Mouse (Mus musculus) stomach, postnatal 0 days (tissue): Measurements from ENCODE around the gene Magi1.

Experiments
- CTCF ChIP-seq: IDR thresholded peaks from 2 replicates; pipeline ENCODE4 v1.5.1; 2016; ENCODE audit warnings: antibody characterized with exemption, low read depth, mild to moderate bottlenecking, moderate library complexity
- EP300 ChIP-seq: optimal IDR thresholded peaks from 2 replicates; pipeline ENCODE3; 2016; ENCODE audit warnings: antibody characterized with exemption

DNA sequence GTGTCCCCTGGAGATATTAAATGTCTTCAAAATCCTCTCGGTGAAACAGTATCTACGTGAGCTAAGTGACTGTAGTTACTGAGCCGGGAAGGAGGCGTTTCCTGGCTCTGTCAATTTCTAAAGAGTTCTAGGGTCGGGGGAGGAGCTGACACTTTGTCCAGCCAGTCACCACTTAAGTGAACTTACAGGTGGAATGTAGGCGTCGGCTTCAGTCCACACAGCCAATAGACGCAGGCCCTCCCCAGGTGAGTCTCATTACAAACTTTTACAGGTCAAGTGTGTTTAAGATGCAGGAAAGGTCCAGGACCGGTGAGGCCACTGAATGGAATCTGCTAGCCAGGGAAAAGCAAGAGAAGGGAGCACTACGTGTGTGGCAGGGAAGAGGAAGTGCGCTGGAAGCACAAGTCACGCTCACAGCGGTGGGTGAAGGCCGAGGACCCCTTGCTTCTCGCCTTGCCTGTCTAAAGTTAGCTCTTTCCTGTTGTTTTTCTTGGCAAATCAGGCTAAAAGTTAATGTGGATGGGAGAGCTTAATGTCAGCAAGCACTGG, 556.0 kb downstream of the Magi1 start:
- no peak for TF ChIP-seq CTCF
- TF ChIP-seq EP300: no peak
